Mouse (Mus musculus): ENCODE results near the gene Lrrc8a. TPM values are rescaled to one million over a fixed set of nuclear protein-coding genes. Genes with fewer than 3 reads are reported as not detected.

Lrrc8a gene
- polyA plus RNA-seq, 1 experiment from 2014 or later = 10.5 TPM

DNA sequence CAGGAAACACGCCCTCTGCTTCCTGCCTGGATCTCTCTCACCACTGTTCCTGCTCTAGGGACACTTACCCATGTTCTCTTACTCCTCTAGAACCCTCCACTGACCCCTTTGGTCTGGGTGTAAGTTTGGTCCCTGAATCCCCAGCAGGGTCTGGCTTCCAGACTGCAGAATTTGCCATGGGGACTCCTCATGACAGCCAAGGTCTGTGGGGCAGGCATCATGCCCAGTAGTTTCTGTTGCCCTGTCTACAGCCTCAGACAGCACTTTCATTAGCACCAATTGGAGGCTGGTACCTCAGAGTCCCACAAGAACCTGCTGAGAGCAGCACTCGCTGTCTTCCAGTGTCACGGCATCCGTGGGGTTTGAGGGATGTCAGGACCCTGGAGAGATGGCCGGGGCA, 29.6 kb upstream of the Lrrc8a start:
- ATAC-seq (ENCODE audit: insufficient read depth) = no peak
- no peak overlapping the region for H3K4me3 ChIP-seq (replicated peaks)
- no peaks in the 10 kb centered on the region for H3K27me3 ChIP-seq
- H3K4me2 ChIP-seq = no peak overlapping the region
- peaks cover 39% of the 10 kb centered on the region for H3K4me1 ChIP-seq (replicated peaks)
- H3K9me3 ChIP-seq (replicated peaks) = no peaks in the 10 kb centered on the region
- H3K9ac ChIP-seq = no peak overlapping the region
- 61% methylated on average over 5 of the region's 5 CpGs for WGBS (ENCODE audit: insufficient replicate concordance)
- no peak overlapping the region for H3K27ac ChIP-seq (replicated peaks)
- no peaks in the 10 kb centered on the region for H3K36me3 ChIP-seq (replicated peaks)

- Histone ChIP-seq H3K9me3 (replicated peaks) (no peaks in the 10 kb centered on the region), H3K4me3 (replicated peaks) (no peak overlapping the region), H3K4me1 (replicated peaks) (peaks cover 16% of the 10 kb centered on the region), H3K4me2 (no peak overlapping the region), H3K27ac (replicated peaks) (peak overlapping the region; percentile 59; the same call in 1 of the 2 replicates), H3K27me3 (no peaks in the 10 kb centered on the region), H3K36me3 (replicated peaks) (no peaks in the 10 kb centered on the region), H3K9ac (no peak overlapping the region)
- 63% methylated on average over 6 of the region's 6 CpGs for WGBS (ENCODE audit: insufficient replicate concordance)
- peak; percentile 38; the same call in 1 of the 2 replicates for ATAC-seq (ENCODE audit: insufficient read depth)
Observed at GRCm38 (mm10) chr2:30211408-30212168, 25.9 kb upstream of the Lrrc8a start.

DNA sequence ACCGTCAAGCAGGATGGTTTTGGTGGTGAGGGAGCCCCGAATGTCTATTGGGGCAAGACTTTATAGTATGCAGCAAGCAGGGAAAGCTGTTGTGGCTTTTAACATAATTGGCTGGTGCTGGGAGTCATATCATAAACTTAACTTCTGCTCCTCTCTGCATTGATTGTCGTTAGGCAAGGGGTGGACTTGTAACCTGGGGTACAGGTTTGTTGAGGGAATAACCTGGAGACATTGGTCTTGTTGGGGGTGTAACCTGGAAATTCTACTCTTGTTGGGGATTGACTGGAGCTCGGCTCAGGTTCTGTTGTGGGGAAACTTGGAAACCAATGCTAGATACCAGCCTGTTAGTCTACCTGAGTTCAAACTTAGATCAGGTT, 25.4 kb upstream of the Lrrc8a start:
- Histone ChIP-seq H3K4me3 (replicated peaks) (no peak overlapping the region), H3K36me3 (replicated peaks) (no peaks in the 10 kb centered on the region), H3K4me2 (no peak overlapping the region), H3K27me3 (no peaks in the 10 kb centered on the region), H3K9me3 (replicated peaks) (no peaks in the 10 kb centered on the region), H3K9ac (no peak overlapping the region), H3K4me1 (replicated peaks) (peaks cover 11% of the 10 kb centered on the region; the same call in 1 of the 2 replicates), H3K27ac (replicated peaks) (peak overlapping the region; percentile 59)
- 56% methylated on average over 4 of the region's 4 CpGs for WGBS (ENCODE audit: insufficient replicate concordance)
- ATAC-seq (ENCODE audit: insufficient read depth) = no peak

- Histone ChIP-seq H3K9ac (no peak overlapping the region), H3K27ac (replicated peaks) (no peak overlapping the region)
Observed at GRCm38 (mm10) chr2:30212951-30213350, 24.6 kb upstream of the Lrrc8a start.

GRCm38 (mm10) chr2:30214745-30215144, 22.8 kb upstream of the Lrrc8a start:
- WGBS (ENCODE audit: insufficient replicate concordance) = 79% methylated on average over 3 of the region's 3 CpGs

More at GRCm38 (mm10) chr2:30212951-30213350, 24.6 kb upstream of the Lrrc8a start:
- no peak for ATAC-seq (ENCODE audit: insufficient read depth)
- 53% methylated on average over 1 of the region's 1 CpGs for WGBS (ENCODE audit: insufficient replicate concordance)
- H3K4me2 ChIP-seq = no peak overlapping the region
- H3K36me3 ChIP-seq (replicated peaks) = no peaks in the 10 kb centered on the region
- H3K9me3 ChIP-seq (replicated peaks) = no peaks in the 10 kb centered on the region
- H3K4me1 ChIP-seq (replicated peaks) = 0 out of 2 replicates have a peak, but pooled peaks cover 8% of the 10 kb centered on the region
- no peaks in the 10 kb centered on the region for H3K27me3 ChIP-seq
- H3K4me3 ChIP-seq (replicated peaks) = no peak overlapping the region

DNA sequence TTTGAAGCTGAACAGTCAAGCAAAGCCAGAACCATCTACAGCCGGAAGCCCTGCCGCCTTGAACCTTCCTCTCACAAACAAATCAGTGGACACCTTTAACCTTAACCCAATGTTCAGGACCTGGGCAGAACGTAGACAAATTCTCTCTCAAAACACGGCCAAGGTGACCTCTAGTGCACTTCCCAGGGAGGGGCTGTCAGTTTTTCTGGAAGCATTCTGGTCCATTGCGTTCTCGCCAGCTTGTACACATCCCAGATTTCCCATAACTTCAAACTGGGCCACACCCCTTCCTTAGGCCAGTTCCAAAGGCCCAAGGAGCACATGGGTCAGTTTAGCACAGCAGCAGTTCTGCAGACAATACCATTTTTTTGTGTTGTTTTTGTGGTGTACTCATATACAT, 22.0 kb upstream of the Lrrc8a start:
- no peak overlapping the region for H3K4me3 ChIP-seq (replicated peaks)
- H3K27me3 ChIP-seq = no peaks in the 10 kb centered on the region
- H3K36me3 ChIP-seq (replicated peaks) = no peaks in the 10 kb centered on the region
- no peak for ATAC-seq (ENCODE audit: insufficient read depth)
- H3K4me2 ChIP-seq = no peak overlapping the region
- H3K27ac ChIP-seq (replicated peaks) = no peak overlapping the region
- H3K4me1 ChIP-seq (replicated peaks) = 0 out of 2 replicates have a peak, but pooled peaks cover 8% of the 10 kb centered on the region
- H3K9me3 ChIP-seq (replicated peaks) = no peaks in the 10 kb centered on the region
- WGBS (ENCODE audit: insufficient replicate concordance) = 64% methylated on average over 6 of the region's 6 CpGs
- H3K9ac ChIP-seq = no peak overlapping the region

More at GRCm38 (mm10) chr2:30214745-30215144, 22.8 kb upstream of the Lrrc8a start:
- no peak overlapping the region for H3K9ac ChIP-seq
- H3K27me3 ChIP-seq = no peaks in the 10 kb centered on the region
- no peak overlapping the region for H3K27ac ChIP-seq (replicated peaks)
- H3K4me1 ChIP-seq (replicated peaks) = 0 out of 2 replicates have a peak, but pooled peaks cover 8% of the 10 kb centered on the region
- H3K36me3 ChIP-seq (replicated peaks) = no peaks in the 10 kb centered on the region
- H3K9me3 ChIP-seq (replicated peaks) = no peaks in the 10 kb centered on the region
- H3K4me3 ChIP-seq (replicated peaks) = no peak overlapping the region
- no peak for ATAC-seq (ENCODE audit: insufficient read depth)
- H3K4me2 ChIP-seq = no peak overlapping the region

- no peak for ATAC-seq (ENCODE audit: insufficient read depth)
- Histone ChIP-seq H3K4me1 (replicated peaks) (0 out of 2 replicates have a peak, but pooled peaks cover 8% of the 10 kb centered on the region), H3K27me3 (no peaks in the 10 kb centered on the region), H3K4me2 (no peak overlapping the region), H3K36me3 (replicated peaks) (no peaks in the 10 kb centered on the region), H3K4me3 (replicated peaks) (no peak overlapping the region), H3K27ac (replicated peaks) (no peak overlapping the region), H3K9ac (no peak overlapping the region), H3K9me3 (replicated peaks) (no peaks in the 10 kb centered on the region)
- WGBS (ENCODE audit: insufficient replicate concordance) = 77% methylated on average over 5 of the region's 5 CpGs
Observed at GRCm38 (mm10) chr2:30216293-30216692, 21.2 kb upstream of the Lrrc8a start.

- WGBS (ENCODE audit: insufficient replicate concordance) = 37% methylated on average over 5 of the region's 5 CpGs
- Histone ChIP-seq H3K4me3 (replicated peaks) (no peak overlapping the region), H3K27me3 (no peaks in the 10 kb centered on the region), H3K4me2 (no peak overlapping the region), H3K9me3 (replicated peaks) (0 out of 2 replicates have a peak, but pooled peaks cover 4% of the 10 kb centered on the region), H3K9ac (no peak overlapping the region), H3K27ac (replicated peaks) (no peak overlapping the region), H3K4me1 (replicated peaks) (peaks cover 40% of the 10 kb centered on the region), H3K36me3 (replicated peaks) (peaks cover 5% of the 10 kb centered on the region)
- ATAC-seq (ENCODE audit: insufficient read depth) = no peak
Observed at GRCm38 (mm10) chr2:30235593-30235992, 1.9 kb upstream of the Lrrc8a start.

GRCm38 (mm10) chr2:30236426-30237198, 903 bp upstream of the Lrrc8a start:
- WGBS (ENCODE audit: insufficient replicate concordance) = 4% methylated on average over 18 of the region's 18 CpGs
- Histone ChIP-seq H3K36me3 (replicated peaks) (peaks cover 15% of the 10 kb centered on the region), H3K4me1 (replicated peaks) (peaks cover 45% of the 10 kb centered on the region), H3K9ac (peak overlapping the region; percentile 90), H3K27me3 (no peaks in the 10 kb centered on the region), H3K4me3 (replicated peaks) (peak overlapping the region; percentile 91), H3K4me2 (peak overlapping the region; percentile 77), H3K9me3 (replicated peaks) (no peaks in the 10 kb centered on the region), H3K27ac (replicated peaks) (peak overlapping the region; percentile 92)
- ATAC-seq (ENCODE audit: insufficient read depth) = no peak

GRCm38 (mm10) chr2:30237881-30238280, 366 bp downstream of the Lrrc8a start:
- H3K4me3 ChIP-seq (replicated peaks) = peak overlapping the region; percentile 91
- H3K27ac ChIP-seq (replicated peaks) = peak overlapping the region; percentile 92
- ATAC-seq (ENCODE audit: insufficient read depth) = peak; percentile 81
- H3K4me2 ChIP-seq = peak overlapping the region; percentile 77
- H3K27me3 ChIP-seq = no peaks in the 10 kb centered on the region
- peak overlapping the region; percentile 90 for H3K9ac ChIP-seq
- WGBS (ENCODE audit: insufficient replicate concordance) = under 1% methylated on average over 42 of the region's 42 CpGs
- no peaks in the 10 kb centered on the region for H3K9me3 ChIP-seq (replicated peaks)
- peaks cover 27% of the 10 kb centered on the region for H3K36me3 ChIP-seq (replicated peaks)
- H3K4me1 ChIP-seq (replicated peaks) = peaks cover 58% of the 10 kb centered on the region

- H3K4me1 ChIP-seq (replicated peaks) = peaks cover 65% of the 10 kb centered on the region
- peak overlapping the region; percentile 90 for H3K9ac ChIP-seq
- 63% methylated on average over 3 of the region's 3 CpGs for WGBS (ENCODE audit: insufficient replicate concordance)
- H3K4me2 ChIP-seq = peak overlapping the region; percentile 77
- peak overlapping the region; percentile 92 for H3K27ac ChIP-seq (replicated peaks)
- H3K4me3 ChIP-seq (replicated peaks) = peak overlapping the region; percentile 91
- peaks cover 38% of the 10 kb centered on the region for H3K36me3 ChIP-seq (replicated peaks)
- no peak for ATAC-seq (ENCODE audit: insufficient read depth)
- H3K9me3 ChIP-seq (replicated peaks) = no peaks in the 10 kb centered on the region
- H3K27me3 ChIP-seq = no peaks in the 10 kb centered on the region
Observed at GRCm38 (mm10) chr2:30238906-30239465, 1.5 kb downstream of the Lrrc8a start.
